Mouse (Mus musculus) liver, postnatal 0 days (tissue): ENCODE data around the gene Mzt1.

Source experiments
- CTCF ChIP-seq: sonication (generic); IDR thresholded peaks from 2 replicates; pipeline ENCODE4 v1.5.1; 2016; ENCODE audit warnings: antibody characterized with exemption, low read depth
- EP300 ChIP-seq: IDR thresholded peaks from 2 replicates; pipeline ENCODE4 v1.6.1; 2016; ENCODE audit warnings: antibody characterized with exemption, low read depth, mild to moderate bottlenecking

- TF ChIP-seq CTCF (no peak), EP300 (no peak)
Measured at GRCm38 (mm10) chr14:99018691-99019090, 27.2 kb downstream of the Mzt1 start.
